Mouse (Mus musculus): ENCODE data around the gene Rab5c. TPM values are rescaled to one million over a fixed set of nuclear protein-coding genes. Genes with fewer than 3 reads are reported as not detected.

Gene Rab5c
- polyA plus RNA-seq, 1 experiment from 2014 or later = 194 TPM

DNA sequence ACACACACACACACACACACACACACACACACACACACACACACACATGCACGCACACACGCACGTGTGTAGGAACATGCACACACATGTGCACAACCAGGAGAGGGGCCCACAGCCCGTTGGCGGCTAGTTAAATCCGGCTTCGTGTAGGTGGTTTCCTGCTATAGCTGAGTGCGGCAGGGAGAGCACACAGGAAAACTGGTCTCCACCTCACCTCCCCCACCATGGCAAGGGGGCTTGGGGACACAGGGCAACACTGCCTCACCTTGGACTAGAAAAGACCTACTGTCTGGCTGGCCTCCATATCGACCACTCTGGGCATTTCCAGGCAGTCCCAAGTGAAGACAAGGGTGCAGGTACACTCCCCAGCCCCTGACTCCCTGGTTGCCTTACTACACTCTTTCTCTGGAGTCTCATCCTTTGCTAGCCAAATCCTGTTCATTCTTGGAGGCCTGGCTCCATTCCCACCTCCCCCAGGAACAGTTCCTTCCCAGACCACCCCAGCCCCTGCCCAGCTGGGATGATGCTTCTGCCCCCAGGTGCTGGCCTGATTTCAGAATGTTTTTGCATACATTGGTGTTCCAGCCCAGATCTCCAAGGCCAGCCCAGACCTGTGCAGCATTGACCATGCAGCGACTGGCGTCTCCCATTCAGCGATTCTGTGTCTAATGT, 16.1 kb upstream of the Rab5c start:
- H3K27me3 ChIP-seq = peaks cover 12% of the 10 kb centered on the region
- POLR2A ChIA-PET = no interaction called here
- CTCF ChIA-PET = no interaction called here
- no peak for ATAC-seq
- in situ Hi-C loops (cut with MboI; ENCODE audit: low pct_unique_long_range_greater_than_20kb) = no loop called here
- TF ChIP-seq CTCF (IDR thresholded peaks at IDR 0.05) = no peak
- no peak for DNase-seq (ENCODE audit: low read depth, low spot score)

DNA sequence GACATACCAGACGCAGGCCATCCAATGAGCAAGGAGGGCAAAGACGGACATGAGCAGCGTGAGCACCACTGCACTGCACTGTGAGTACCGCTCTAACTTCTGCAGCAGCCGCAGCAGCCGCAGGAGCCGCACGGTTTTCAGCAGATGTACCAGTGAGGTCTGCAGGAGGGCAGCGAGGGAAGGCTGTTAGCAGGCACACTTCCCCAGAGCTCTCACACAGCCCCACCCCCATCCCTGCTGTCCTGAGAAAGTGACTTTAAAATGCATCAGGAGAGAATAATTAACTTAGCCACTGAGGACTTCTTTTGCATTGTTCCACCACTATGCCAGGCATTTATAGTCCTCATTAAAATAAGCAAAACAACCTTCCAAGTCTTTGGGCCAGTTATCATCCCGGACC, 14.3 kb upstream of the Rab5c start:
- H3K27me3 ChIP-seq = peaks cover 4% of the 10 kb centered on the region
- POLR2A ChIA-PET = no interaction called here
- TF ChIP-seq CTCF (IDR thresholded peaks at IDR 0.05) = no peak
- CTCF ChIA-PET = interaction anchor here (1.2 to 1.7 kb wide), 2 partner anchors 10 to 13 kb away, joined by 4 to 5 read pairs; no protein-coding TSS in a partner anchor
- no peak for DNase-seq (ENCODE audit: low read depth, low spot score)
- in situ Hi-C loops (cut with MboI; ENCODE audit: low pct_unique_long_range_greater_than_20kb) = no loop called here
- ATAC-seq = no peak

GRCm38 (mm10) chr11:100750127-100750526, 12.1 kb upstream of the Rab5c start:
- ATAC-seq (no peak), DNase-seq (ENCODE audit: low read depth, low spot score) (no peak)
- POLR2A ChIA-PET = no interaction called here
- in situ Hi-C loops (cut with MboI; ENCODE audit: low pct_unique_long_range_greater_than_20kb) = no loop called here
- H3K27me3 ChIP-seq = no peaks in the 10 kb centered on the region
- CTCF ChIA-PET = no interaction called here
- TF ChIP-seq CTCF (IDR thresholded peaks at IDR 0.05) = no peak

DNA sequence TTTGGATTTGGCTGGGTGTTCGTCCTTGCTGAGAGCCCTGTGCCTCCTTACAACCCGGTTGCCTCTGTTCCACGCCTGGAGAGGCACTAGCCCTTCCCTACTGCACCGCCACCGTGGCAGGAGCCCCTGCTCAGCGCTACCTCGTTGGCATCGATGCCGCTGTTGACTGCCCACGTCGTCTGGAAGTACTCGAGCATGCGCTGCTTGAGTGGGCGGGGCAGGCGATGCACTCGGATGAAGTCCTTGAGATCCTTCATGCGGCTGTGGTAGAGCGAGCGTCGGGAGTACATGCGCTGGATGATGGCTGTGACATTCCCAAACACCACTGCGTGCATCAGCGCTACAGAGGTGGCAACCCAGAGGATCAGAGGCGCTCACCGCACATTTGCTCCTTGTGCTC, 11.5 kb upstream of the Rab5c start:
- DNase-seq (ENCODE audit: low read depth, low spot score) (no peak), ATAC-seq (no peak)
- ChIA-PET POLR2A (no interaction called here), CTCF (no interaction called here)
- in situ Hi-C loops (cut with MboI; ENCODE audit: low pct_unique_long_range_greater_than_20kb) = loop anchor here (10.0 kb wide), 1 partner anchor 205 kb away; no protein-coding TSS in a partner anchor
- H3K27me3 ChIP-seq = no peaks in the 10 kb centered on the region
- TF ChIP-seq CTCF (IDR thresholded peaks at IDR 0.05) = no peak

DNA sequence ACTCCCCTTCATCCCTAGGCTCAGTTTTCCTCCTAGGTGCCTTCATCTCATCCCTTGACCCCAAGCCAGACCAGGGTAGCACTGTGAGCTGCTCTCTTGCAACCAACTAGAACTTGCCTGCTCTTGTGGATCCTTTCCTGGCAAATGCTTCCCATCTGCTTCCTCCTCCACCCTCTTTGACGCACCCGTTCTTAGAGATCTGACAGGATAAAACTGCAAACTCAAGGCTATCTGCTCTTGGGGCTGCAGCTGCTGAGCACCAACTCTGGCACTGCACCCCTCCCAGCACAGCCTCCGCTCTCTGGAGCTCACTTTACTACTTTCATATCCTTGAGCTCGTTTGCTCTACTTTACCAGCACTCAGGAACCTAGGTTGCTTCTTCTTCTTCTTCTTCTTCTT, 10.6 kb upstream of the Rab5c start:
- in situ Hi-C loops (cut with MboI; ENCODE audit: low pct_unique_long_range_greater_than_20kb) = loop anchor here (10.0 kb wide), 1 partner anchor 206 kb away; no protein-coding TSS in a partner anchor
- DNase-seq (ENCODE audit: low read depth, low spot score) = no peak
- no peaks in the 10 kb centered on the region for H3K27me3 ChIP-seq
- POLR2A ChIA-PET = no interaction called here
- no peak for TF ChIP-seq CTCF (IDR thresholded peaks at IDR 0.05)
- no peak for ATAC-seq
- CTCF ChIA-PET = no interaction called here

GRCm38 (mm10) chr11:100747114-100747513, 9.1 kb upstream of the Rab5c start:
- ChIA-PET POLR2A (no interaction called here), CTCF (no interaction called here)
- no peak for TF ChIP-seq CTCF (IDR thresholded peaks at IDR 0.05)
- H3K27me3 ChIP-seq = no peaks in the 10 kb centered on the region
- no peak for ATAC-seq
- no peak for DNase-seq (ENCODE audit: low read depth, low spot score)
- in situ Hi-C loops (cut with MboI; ENCODE audit: low pct_unique_long_range_greater_than_20kb) = loop anchor here (10.0 kb wide), 1 partner anchor 208 kb away; no protein-coding TSS in a partner anchor

- in situ Hi-C loops (cut with MboI; ENCODE audit: low pct_unique_long_range_greater_than_20kb) = loop anchor here (10.0 kb wide), 1 partner anchor 208 kb away; no protein-coding TSS in a partner anchor
- ChIA-PET CTCF (no interaction called here), POLR2A (no interaction called here)
- H3K27me3 ChIP-seq = no peaks in the 10 kb centered on the region
- TF ChIP-seq CTCF (IDR thresholded peaks at IDR 0.05) = no peak
- ATAC-seq (no peak), DNase-seq (ENCODE audit: low read depth, low spot score) (no peak)
Observed at GRCm38 (mm10) chr11:100746546-100746945, 8.5 kb upstream of the Rab5c start.

DNA sequence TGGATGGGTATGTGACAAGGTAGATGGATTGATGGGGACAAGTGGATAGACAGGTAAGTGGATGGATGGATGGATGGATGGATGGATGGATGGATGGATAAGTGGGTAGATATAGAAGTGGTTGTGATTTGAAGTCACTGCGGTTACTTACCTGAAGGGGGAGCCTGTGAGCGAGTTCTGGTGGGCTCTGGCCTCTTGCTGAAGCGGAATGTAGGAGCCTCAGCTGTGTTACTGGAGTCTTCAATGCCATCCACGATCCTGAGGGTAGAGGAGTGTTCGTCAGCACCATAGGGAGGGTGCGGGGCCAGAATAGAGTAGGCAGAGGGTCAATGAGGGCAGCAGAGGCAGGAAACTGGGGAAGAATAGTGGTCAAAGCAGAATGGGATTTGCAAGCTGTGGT, 7.1 kb upstream of the Rab5c start:
- ATAC-seq = no peak
- TF ChIP-seq CTCF (IDR thresholded peaks at IDR 0.05) = no peak
- ChIA-PET POLR2A (interaction anchor here (0.7 kb wide), 1 partner anchor 23 kb away, joined by 3 read pairs; no protein-coding TSS in a partner anchor), CTCF (interaction anchor here (0.9 kb wide), 1 partner anchor 213 kb away, joined by 3 read pairs; no protein-coding TSS in a partner anchor)
- in situ Hi-C loops (cut with MboI; ENCODE audit: low pct_unique_long_range_greater_than_20kb) = loop anchor here (10.0 kb wide), 1 partner anchor 210 kb away; no protein-coding TSS in a partner anchor
- DNase-seq (ENCODE audit: low read depth, low spot score) = no peak
- no peaks in the 10 kb centered on the region for H3K27me3 ChIP-seq

- in situ Hi-C loops (cut with MboI; ENCODE audit: low pct_unique_long_range_greater_than_20kb) = loop anchor here (10.0 kb wide), 1 partner anchor 213 kb away; no protein-coding TSS in a partner anchor
- ATAC-seq (no peak), DNase-seq (ENCODE audit: low read depth, low spot score) (no peak)
- ChIA-PET POLR2A (no interaction called here), CTCF (interaction anchor here (1.4 kb wide), 1 partner anchor 12 kb away, joined by 4 read pairs; no protein-coding TSS in a partner anchor)
- no peak for TF ChIP-seq CTCF (IDR thresholded peaks at IDR 0.05)
- no peaks in the 10 kb centered on the region for H3K27me3 ChIP-seq
Observed at GRCm38 (mm10) chr11:100741348-100741747, 3.3 kb upstream of the Rab5c start.

DNA sequence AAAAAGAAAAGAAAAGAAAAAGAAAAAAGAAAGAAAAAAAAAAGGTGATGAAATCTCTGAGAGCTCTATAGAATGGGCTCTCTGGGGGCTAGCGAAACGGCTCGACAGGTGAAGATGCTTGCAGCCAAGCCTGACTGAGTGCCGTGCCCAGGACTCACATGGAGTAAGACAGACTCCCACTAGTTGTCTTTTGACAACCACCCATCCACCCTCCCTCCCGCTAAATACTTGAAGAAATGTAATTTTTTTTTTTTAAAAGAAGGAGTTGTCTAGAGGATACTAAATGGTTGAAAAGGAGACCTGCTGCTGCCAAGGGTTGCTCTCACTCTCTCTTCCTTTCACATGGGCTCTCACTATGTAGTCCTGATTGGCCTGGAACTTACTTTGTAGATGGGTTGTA, 734 bp upstream of the Rab5c start:
- no peak for ATAC-seq
- POLR2A ChIA-PET = no interaction called here
- no peak for TF ChIP-seq CTCF (IDR thresholded peaks at IDR 0.05)
- CTCF ChIA-PET = interaction anchor here (1.9 kb wide), 1 partner anchor 13 kb away, joined by 5 read pairs; no protein-coding TSS in a partner anchor
- no peaks in the 10 kb centered on the region for H3K27me3 ChIP-seq
- DNase-seq (ENCODE audit: low read depth, low spot score) = no peak
- in situ Hi-C loops (cut with MboI; ENCODE audit: low pct_unique_long_range_greater_than_20kb) = no loop called here

DNA sequence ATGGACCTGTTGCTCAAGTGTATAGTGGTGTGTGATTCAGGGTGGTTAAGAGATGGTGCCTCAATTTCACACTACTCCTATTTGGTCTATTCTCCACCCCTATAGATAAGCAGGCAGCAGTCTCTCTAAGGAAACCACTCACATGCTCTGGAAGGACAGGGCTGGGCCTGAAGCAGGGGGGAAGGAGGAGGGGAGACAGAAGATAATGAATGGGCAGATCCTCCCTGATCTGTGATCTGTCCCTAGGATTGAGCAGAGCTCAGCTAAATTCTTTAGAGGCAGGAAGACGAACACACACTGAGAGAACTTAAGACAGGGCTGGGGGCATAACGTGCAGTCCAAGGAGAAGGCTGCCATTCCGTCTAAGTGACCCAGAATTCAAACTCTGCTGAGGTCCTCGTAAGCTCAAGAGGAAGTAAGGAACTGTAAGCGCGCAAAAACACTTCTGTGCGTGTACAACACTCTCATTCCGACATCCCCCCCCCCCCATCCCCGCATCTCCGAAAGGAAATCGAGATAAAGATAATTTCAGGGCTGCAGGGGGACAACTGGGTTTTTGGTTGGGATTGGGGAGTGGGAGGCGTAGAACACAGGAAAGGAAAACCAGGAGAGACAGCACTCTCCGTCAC, 796 bp downstream of the Rab5c start:
- CTCF ChIA-PET = no interaction called here
- ATAC-seq = no peak
- DNase-seq (ENCODE audit: low read depth, low spot score) = no peak
- H3K27me3 ChIP-seq = no peaks in the 10 kb centered on the region
- TF ChIP-seq CTCF (IDR thresholded peaks at IDR 0.05) = no peak
- POLR2A ChIA-PET = interaction anchor here (0.7 kb wide), 1 partner anchor 55 kb away, joined by 3 read pairs; no protein-coding TSS in a partner anchor
- in situ Hi-C loops (cut with MboI; ENCODE audit: low pct_unique_long_range_greater_than_20kb) = no loop called here

All from Patski (cell line).